Mouse (Mus musculus) hindbrain, embryonic 16.5 days (tissue): ENCODE data around the gene Cstf2t. TPM values are rescaled to one million over a fixed set of nuclear protein-coding genes. Genes with fewer than 3 reads are reported as not detected.
A peak's percentile ranks its signal among the peaks of the same experiment; 100 is the strongest.

ENCODE experiments used
- ATAC-seq: fragments of 200-750 bp; cut with Nextera tagmentation; 2 replicates; pipeline ENCODE4 v1.8.0; 2017; ENCODE audit warnings: moderate TSS enrichment, moderate library complexity
- H3K27ac ChIP-seq: fragments of 300-500 bp; sonication (generic); 2 replicates; pipeline ENCODE4 v1.5.1; 2014; ENCODE audit warnings: low read depth, mild to moderate bottlenecking, control low read depth, low read length, moderate library complexity
- H3K27me3 ChIP-seq: fragments of 300-500 bp; sonication (generic); replicated peaks from 2 replicates; pipeline ENCODE4 v1.6.1; 2014; ENCODE audit warnings: low read length; ENCODE audit not compliant: control insufficient read depth, insufficient read depth
- H3K36me3 ChIP-seq: fragments of 300-500 bp; sonication (generic); 2 replicates; pipeline ENCODE4 v1.6.1; 2014; ENCODE audit warnings: mild to moderate bottlenecking, low read length, moderate library complexity, mixed read lengths; ENCODE audit not compliant: control insufficient read depth, insufficient read depth
- H3K4me1 ChIP-seq: fragments of 300-500 bp; sonication (generic); 2 replicates; pipeline ENCODE4 v1.6.1; 2014; ENCODE audit warnings: low read depth, low read length; ENCODE audit not compliant: control insufficient read depth, insufficient read depth
- H3K4me2 ChIP-seq: fragments of 300-500 bp; sonication (generic); 2 replicates; pipeline ENCODE4 v1.6.1; 2014; ENCODE audit warnings: mild to moderate bottlenecking, low read length, control low read depth, moderate library complexity
- H3K4me3 ChIP-seq: fragments of 300-500 bp; sonication (generic); 2 replicates; pipeline ENCODE4 v1.5.1; 2014; ENCODE audit warnings: mild to moderate bottlenecking, low read length, control low read depth, moderate library complexity
- H3K9ac ChIP-seq: fragments of 300-500 bp; sonication (generic); 2 replicates; pipeline ENCODE4 v1.6.1; 2014; ENCODE audit warnings: low read depth, mild to moderate bottlenecking, control low read depth, low read length, moderate library complexity
- H3K9me3 ChIP-seq: fragments of 300-500 bp; sonication (generic); 2 replicates; pipeline ENCODE4 v1.6.1; 2014; ENCODE audit warnings: mild to moderate bottlenecking, low read length, moderate library complexity; ENCODE audit not compliant: control insufficient read depth
- WGBS: fragments of 180-500 bp; shearing (Covaris S2); extraction: QIAGEN DNeasy Blood & Tissue Kit; methylation state at CpG from one replicate; pipeline ENCODE4 v1.1.7; 2014; 5-methylcytosine and 5-hydroxymethylcytosine counted together
- polyA plus RNA-seq: library from polyadenylated mRNA; unstranded; fragments of >200 nt; fragmentation: Nextera tagmentation; extraction: Ambion mirVana; gene quantifications from 2 replicates; pipeline ENCODE4 v1.2.1, GENCODE M21; 2015

Gene Cstf2t
- polyA plus RNA-seq, 1 experiment from 2014 or later, result 59.4 TPM

- H3K36me3 ChIP-seq, result no peaks in the 10 kb centered on the region
- H3K9ac ChIP-seq, result no peak overlapping the region
- no peak overlapping the region for H3K4me3 ChIP-seq
- H3K27me3 ChIP-seq, result no peaks in the 10 kb centered on the region
- H3K27ac ChIP-seq, result no peak overlapping the region
- ATAC-seq, result no peak
- 77% methylated on average over 4 of the region's 4 CpGs for WGBS
- no peaks in the 10 kb centered on the region for H3K9me3 ChIP-seq
- H3K4me1 ChIP-seq, result peaks cover 3% of the 10 kb centered on the region
- no peak overlapping the region for H3K4me2 ChIP-seq
Observed at GRCm38 (mm10) chr19:31076106-31076505, 6.5 kb upstream of the Cstf2t start.

GRCm38 (mm10) chr19:31078241-31078640 is 4.4 kb upstream of the Cstf2t start:
- Histone ChIP-seq H3K27ac (no peak overlapping the region), H3K4me1 (peaks cover 3% of the 10 kb centered on the region), H3K9ac (no peak overlapping the region), H3K9me3 (no peaks in the 10 kb centered on the region), H3K36me3 (no peaks in the 10 kb centered on the region), H3K27me3 (no peaks in the 10 kb centered on the region), H3K4me3 (no peak overlapping the region), H3K4me2 (no peak overlapping the region)
- 50% methylated on average over 3 of the region's 3 CpGs for WGBS
- ATAC-seq, result no peak

GRCm38 (mm10) chr19:31082226-31082625 is 411 bp upstream of the Cstf2t start:
- Histone ChIP-seq H3K4me3 (peak overlapping the region; percentile 60), H3K36me3 (peaks cover 11% of the 10 kb centered on the region), H3K27me3 (no peaks in the 10 kb centered on the region), H3K4me2 (peak overlapping the region; percentile 67), H3K9me3 (no peaks in the 10 kb centered on the region; the same call in 1 of the 2 replicates), H3K27ac (peak overlapping the region; percentile 81), H3K9ac (peak overlapping the region; percentile 50), H3K4me1 (peaks cover 17% of the 10 kb centered on the region)
- ATAC-seq, result peak; percentile 55
- 14% methylated on average over 7 of the region's 7 CpGs for WGBS

GRCm38 (mm10) chr19:31083761-31084160 is 1.1 kb downstream of the Cstf2t start:
- H3K27me3 ChIP-seq, result no peaks in the 10 kb centered on the region
- H3K9me3 ChIP-seq, result no peaks in the 10 kb centered on the region; the same call in 1 of the 2 replicates
- peaks cover 11% of the 10 kb centered on the region for H3K36me3 ChIP-seq
- peaks cover 17% of the 10 kb centered on the region for H3K4me1 ChIP-seq
- no peak for ATAC-seq
- no peak overlapping the region for H3K27ac ChIP-seq
- WGBS, result 96% methylated on average over 8 of the region's 8 CpGs
- peak overlapping the region; percentile 87 for H3K4me2 ChIP-seq
- no peak overlapping the region for H3K9ac ChIP-seq
- peak overlapping the region; percentile 60 for H3K4me3 ChIP-seq

- H3K9ac ChIP-seq, result no peak overlapping the region
- ATAC-seq, result no peak
- no peak overlapping the region for H3K4me3 ChIP-seq
- no peaks in the 10 kb centered on the region for H3K4me1 ChIP-seq
- no peaks in the 10 kb centered on the region for H3K36me3 ChIP-seq
- WGBS, result 77% methylated on average over 3 of the region's 3 CpGs
- H3K9me3 ChIP-seq, result no peaks in the 10 kb centered on the region
- H3K27ac ChIP-seq, result no peak overlapping the region
- no peak overlapping the region for H3K4me2 ChIP-seq
- H3K27me3 ChIP-seq, result no peaks in the 10 kb centered on the region
Observed at GRCm38 (mm10) chr19:31097857-31098256, 15.2 kb downstream of the Cstf2t start.

GRCm38 (mm10) chr19:31099369-31099768 is 16.7 kb downstream of the Cstf2t start:
- no peak overlapping the region for H3K4me3 ChIP-seq
- WGBS, result 91% methylated on average over 3 of the region's 3 CpGs
- no peak overlapping the region for H3K9ac ChIP-seq
- ATAC-seq, result no peak
- no peaks in the 10 kb centered on the region for H3K9me3 ChIP-seq
- H3K4me2 ChIP-seq, result no peak overlapping the region
- no peaks in the 10 kb centered on the region for H3K36me3 ChIP-seq
- H3K4me1 ChIP-seq, result no peaks in the 10 kb centered on the region
- H3K27me3 ChIP-seq, result no peaks in the 10 kb centered on the region
- H3K27ac ChIP-seq, result no peak overlapping the region

GRCm38 (mm10) chr19:31104764-31105163 is 22.1 kb downstream of the Cstf2t start:
- no peak overlapping the region for H3K4me2 ChIP-seq
- no peaks in the 10 kb centered on the region for H3K9me3 ChIP-seq
- no peaks in the 10 kb centered on the region for H3K4me1 ChIP-seq
- 92% methylated on average over 6 of the region's 6 CpGs for WGBS
- no peak overlapping the region for H3K9ac ChIP-seq
- H3K4me3 ChIP-seq, result no peak overlapping the region
- H3K36me3 ChIP-seq, result no peaks in the 10 kb centered on the region
- H3K27ac ChIP-seq, result no peak overlapping the region
- no peak for ATAC-seq
- no peaks in the 10 kb centered on the region for H3K27me3 ChIP-seq

GRCm38 (mm10) chr19:31106036-31106435 is 23.4 kb downstream of the Cstf2t start:
- no peaks in the 10 kb centered on the region for H3K27me3 ChIP-seq
- no peak overlapping the region for H3K9ac ChIP-seq
- no peaks in the 10 kb centered on the region for H3K4me1 ChIP-seq
- H3K36me3 ChIP-seq, result no peaks in the 10 kb centered on the region
- no peaks in the 10 kb centered on the region for H3K9me3 ChIP-seq
- ATAC-seq, result no peak
- H3K4me2 ChIP-seq, result no peak overlapping the region
- no peak overlapping the region for H3K27ac ChIP-seq
- no peak overlapping the region for H3K4me3 ChIP-seq
- WGBS, result 35% methylated on average over 3 of the region's 3 CpGs

- Histone ChIP-seq H3K27ac (no peak overlapping the region), H3K36me3 (no peaks in the 10 kb centered on the region), H3K4me2 (no peak overlapping the region), H3K4me1 (no peaks in the 10 kb centered on the region), H3K4me3 (no peak overlapping the region), H3K27me3 (no peaks in the 10 kb centered on the region), H3K9me3 (no peaks in the 10 kb centered on the region), H3K9ac (no peak overlapping the region)
- ATAC-seq, result no peak
- WGBS, result 37% methylated on average over 9 of the region's 9 CpGs
Observed at GRCm38 (mm10) chr19:31106835-31107554, 24.4 kb downstream of the Cstf2t start.
